Mouse (Mus musculus) embryonic facial prominence, embryonic 11.5 days (tissue): ENCODE data around the gene Farp1. TPM values are rescaled to one million over a fixed set of nuclear protein-coding genes. Genes with fewer than 3 reads are reported as not detected.

Experiments
- ATAC-seq: fragments of 200-750 bp; cut with Nextera tagmentation; replicated peaks from 2 replicates; pipeline ENCODE4 v1.8.0; 2017; ENCODE audit warnings: low read depth; ENCODE audit not compliant: insufficient number of reproducible peaks, low FRiP score, low TSS enrichment
- DNase-seq: peaks from one replicate; pipeline ENCODE4 v3.0.0-alpha.2; 2015; ENCODE audit warnings: low spot score
- H3K27ac ChIP-seq: fragments of 300-500 bp; sonication (generic); replicated peaks from 2 replicates; pipeline ENCODE4 v1.5.1; 2014; ENCODE audit warnings: mild to moderate bottlenecking, low read depth, low read length, control low read depth
- H3K27me3 ChIP-seq: fragments of 300-500 bp; sonication (generic); 2 replicates; pipeline ENCODE4 v1.6.1; 2014; ENCODE audit warnings: mild to moderate bottlenecking, low read length, moderate library complexity, mixed read lengths; ENCODE audit not compliant: control insufficient read depth, insufficient read depth
- H3K36me3 ChIP-seq: fragments of 300-500 bp; sonication (generic); replicated peaks from 2 replicates; pipeline ENCODE4 v1.6.1; 2014; ENCODE audit warnings: low read depth, mild to moderate bottlenecking, low read length, moderate library complexity, mixed read lengths; ENCODE audit not compliant: control insufficient read depth, insufficient read depth
- H3K4me1 ChIP-seq: fragments of 300-500 bp; sonication (generic); 2 replicates; pipeline ENCODE4 v1.6.1; 2014; ENCODE audit warnings: low read length, mixed read lengths; ENCODE audit not compliant: control insufficient read depth, insufficient read depth
- H3K4me2 ChIP-seq: fragments of 300-500 bp; sonication (generic); 2 replicates; pipeline ENCODE4 v1.6.1; 2014; ENCODE audit warnings: low read depth, mild to moderate bottlenecking, control low read depth, low read length, moderate library complexity
- H3K4me3 ChIP-seq: fragments of 300-500 bp; sonication (generic); 2 replicates; pipeline ENCODE4 v1.5.1; 2014; ENCODE audit warnings: low read depth, low read length, control low read depth
- H3K9ac ChIP-seq: fragments of 300-500 bp; sonication (generic); replicated peaks from 2 replicates; pipeline ENCODE4 v1.6.1; 2014; ENCODE audit warnings: mild to moderate bottlenecking, control low read depth, low read length
- H3K9me3 ChIP-seq: fragments of 300-500 bp; sonication (generic); replicated peaks from 2 replicates; pipeline ENCODE4 v1.6.1; 2016; ENCODE audit warnings: mild to moderate bottlenecking, low read length, inconsistent platforms, mixed read lengths; ENCODE audit not compliant: control insufficient read depth
- WGBS: fragments of 180-500 bp; shearing (Covaris S2); extraction: QIAGEN DNeasy Blood & Tissue Kit; methylation state at CpG from one replicate; pipeline ENCODE4 v1.1.7; 2014; 5-methylcytosine and 5-hydroxymethylcytosine counted together
- polyA plus RNA-seq: library from polyadenylated mRNA; unstranded; fragments of >200 nt; fragmentation: Nextera tagmentation; extraction: Ambion mirVana; gene quantifications from 2 replicates; pipeline ENCODE4 v1.2.1, GENCODE M21; 2014

The Farp1 gene
- polyA plus RNA-seq, 1 experiment from 2014 or later = 42.8 TPM

DNA sequence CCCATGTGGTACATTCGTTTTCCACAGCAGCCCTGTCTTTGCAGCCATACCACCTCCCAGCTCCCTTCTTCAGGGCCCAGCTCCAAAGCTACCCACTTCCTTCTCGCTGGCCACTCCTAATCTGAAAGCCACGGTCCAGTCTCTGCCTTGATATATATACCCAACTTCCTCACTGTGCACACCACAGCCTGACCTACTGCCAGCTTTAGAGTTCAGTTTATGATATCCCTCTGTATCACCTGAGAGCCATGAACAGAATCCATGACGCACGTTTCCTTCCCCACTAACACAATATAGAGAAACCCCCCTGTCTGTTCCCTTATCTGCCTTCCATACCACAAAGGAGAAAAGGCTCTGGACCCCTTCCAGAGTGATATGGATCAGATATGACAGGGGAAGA is 283.4 kb downstream of the Farp1 start:
- H3K27me3 ChIP-seq = no peaks in the 10 kb centered on the region
- DNase-seq (no peak), ATAC-seq (no peak)
- no peaks in the 10 kb centered on the region for H3K36me3 ChIP-seq
- no peaks in the 10 kb centered on the region; the same call in 1 of the 2 replicates for H3K4me1 ChIP-seq
- WGBS = 81% methylated on average over 5 of the region's 5 CpGs
- no peak overlapping the region for H3K4me2 ChIP-seq
- no peak overlapping the region for H3K9ac ChIP-seq
- H3K4me3 ChIP-seq = no peak overlapping the region
- no peaks in the 10 kb centered on the region for H3K9me3 ChIP-seq
- no peak overlapping the region for H3K27ac ChIP-seq

DNA sequence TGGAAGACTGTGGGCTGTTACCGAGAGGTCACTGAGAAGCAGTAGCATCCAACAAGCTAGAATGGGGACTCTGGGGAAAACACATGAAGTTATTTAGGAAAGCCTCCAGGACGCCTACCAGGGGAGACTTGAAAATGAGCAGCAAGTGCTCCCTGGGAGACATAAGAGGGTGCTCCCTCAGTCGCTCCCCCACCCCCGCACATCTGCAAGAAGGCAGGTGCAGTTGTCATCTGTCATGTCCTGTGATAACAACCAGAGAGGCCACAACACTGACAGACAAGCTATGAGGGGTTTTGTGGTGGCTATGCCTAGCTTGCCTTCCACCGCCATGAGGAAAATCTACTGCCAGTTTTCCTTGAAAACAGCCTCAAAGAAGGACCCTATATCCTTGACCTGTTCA is 287.1 kb downstream of the Farp1 start:
- no peak overlapping the region for H3K9ac ChIP-seq

DNA sequence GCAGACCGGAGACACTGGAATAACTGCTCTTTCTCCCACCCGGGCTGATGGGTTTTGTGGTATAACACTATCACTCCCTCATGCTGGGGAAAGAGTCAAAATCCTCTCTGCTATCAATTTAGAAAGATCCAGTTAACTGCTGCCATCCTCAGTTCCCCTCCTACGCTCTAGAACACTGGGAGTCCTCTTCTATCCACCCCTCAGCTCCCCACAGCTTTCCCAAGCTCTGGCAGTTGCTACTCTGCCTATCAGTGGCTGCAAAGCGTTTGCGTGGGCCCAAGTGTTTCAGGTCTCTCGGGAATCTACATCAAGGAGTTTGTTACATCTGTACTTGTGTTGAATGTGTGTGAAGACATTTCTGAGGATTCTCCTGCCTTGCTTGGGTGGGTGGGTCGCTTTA is 287.6 kb downstream of the Farp1 start:
- WGBS = 71% methylated on average over 7 of the region's 7 CpGs

More for the DNA sequence above, 287.1 kb downstream of the Farp1 start:
- ATAC-seq (no peak), DNase-seq (no peak)
- no peaks in the 10 kb centered on the region for H3K27me3 ChIP-seq
- H3K4me3 ChIP-seq = no peak overlapping the region
- H3K4me1 ChIP-seq = no peaks in the 10 kb centered on the region
- 82% methylated on average over 5 of the region's 5 CpGs for WGBS
- H3K4me2 ChIP-seq = no peak overlapping the region
- H3K36me3 ChIP-seq = no peaks in the 10 kb centered on the region
- no peak overlapping the region for H3K27ac ChIP-seq
- no peaks in the 10 kb centered on the region for H3K9me3 ChIP-seq

DNA sequence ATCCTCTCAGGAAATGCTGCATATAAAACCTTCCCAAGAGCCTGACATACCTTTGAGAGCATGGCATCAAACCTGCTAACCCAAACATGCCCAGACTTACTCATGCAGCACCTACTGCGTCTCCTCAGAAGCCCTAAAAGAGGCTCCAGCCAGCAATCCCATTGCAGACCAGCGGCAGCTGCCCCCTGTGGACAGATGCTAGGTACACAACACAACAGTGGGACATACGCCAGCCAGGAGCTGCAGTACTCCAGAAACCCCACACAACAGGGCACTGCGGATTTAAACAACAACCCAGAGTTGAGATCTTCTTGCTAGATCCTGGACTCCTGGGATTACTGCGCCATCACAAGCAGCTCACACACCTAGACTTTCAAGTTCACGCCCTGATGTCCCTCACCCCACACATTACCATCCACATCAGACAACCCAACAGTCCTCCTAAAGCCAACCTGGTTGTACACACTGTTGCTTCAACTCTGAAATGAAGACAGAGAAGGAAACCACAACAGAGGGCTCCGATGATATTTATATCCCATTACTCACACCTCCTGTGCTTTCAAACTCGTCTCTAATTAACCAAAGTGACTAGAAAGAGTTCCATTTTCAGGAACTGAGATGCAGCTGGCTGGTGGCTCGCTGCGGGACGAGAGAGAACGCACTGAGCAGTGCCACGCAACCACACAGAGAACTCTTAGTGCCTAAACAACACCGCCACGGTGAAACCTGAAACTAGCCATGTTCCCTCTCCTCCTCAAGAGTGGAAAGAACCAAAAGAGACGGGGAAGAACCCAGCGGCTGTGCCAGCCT is 289.7 kb downstream of the Farp1 start:
- Histone ChIP-seq H3K4me1 (no peaks in the 10 kb centered on the region), H3K9me3 (no peaks in the 10 kb centered on the region), H3K36me3 (no peaks in the 10 kb centered on the region), H3K4me2 (no peak overlapping the region), H3K4me3 (no peak overlapping the region), H3K9ac (no peak overlapping the region), H3K27me3 (no peaks in the 10 kb centered on the region), H3K27ac (no peak overlapping the region)
- 83% methylated on average over 17 of the region's 17 CpGs for WGBS
- no peak for ATAC-seq
- DNase-seq = no peak

More for the DNA sequence above, 287.6 kb downstream of the Farp1 start:
- H3K4me2 ChIP-seq = no peak overlapping the region
- H3K9me3 ChIP-seq = no peaks in the 10 kb centered on the region
- H3K36me3 ChIP-seq = no peaks in the 10 kb centered on the region
- H3K9ac ChIP-seq = no peak overlapping the region
- no peaks in the 10 kb centered on the region for H3K4me1 ChIP-seq
- H3K27ac ChIP-seq = no peak overlapping the region
- no peak overlapping the region for H3K4me3 ChIP-seq
- H3K27me3 ChIP-seq = no peaks in the 10 kb centered on the region
- ATAC-seq (no peak), DNase-seq (no peak)

- 85% methylated on average over 2 of the region's 2 CpGs for WGBS
- DNase-seq = no peak
- no peaks in the 10 kb centered on the region for H3K36me3 ChIP-seq
- no peaks in the 10 kb centered on the region for H3K9me3 ChIP-seq
- no peak overlapping the region for H3K9ac ChIP-seq
- no peak overlapping the region for H3K27ac ChIP-seq
- no peak overlapping the region for H3K4me3 ChIP-seq
- H3K4me2 ChIP-seq = no peak overlapping the region
- ATAC-seq = no peak
- H3K4me1 ChIP-seq = no peaks in the 10 kb centered on the region
- no peaks in the 10 kb centered on the region for H3K27me3 ChIP-seq
These were observed 291.4 kb downstream of the Farp1 start for GRCm38 (mm10) chr14:121326432-121326831.

- no peak overlapping the region for H3K4me2 ChIP-seq
- H3K9ac ChIP-seq = no peak overlapping the region
- no peak overlapping the region for H3K4me3 ChIP-seq
- no peaks in the 10 kb centered on the region for H3K4me1 ChIP-seq
- H3K36me3 ChIP-seq = no peaks in the 10 kb centered on the region
- no peaks in the 10 kb centered on the region for H3K27me3 ChIP-seq
- DNase-seq = no peak
- no peak overlapping the region for H3K27ac ChIP-seq
- WGBS = 83% methylated on average over 5 of the region's 5 CpGs
- ATAC-seq = no peak
- H3K9me3 ChIP-seq = no peaks in the 10 kb centered on the region
These were observed 293.9 kb downstream of the Farp1 start for GRCm38 (mm10) chr14:121328878-121329277.

GRCm38 (mm10) chr14:121329401-121330089 is 294.5 kb downstream of the Farp1 start:
- no peak for ATAC-seq
- Histone ChIP-seq H3K4me1 (no peaks in the 10 kb centered on the region), H3K4me2 (no peak overlapping the region), H3K27ac (no peak overlapping the region), H3K27me3 (no peaks in the 10 kb centered on the region), H3K9me3 (no peaks in the 10 kb centered on the region), H3K36me3 (no peaks in the 10 kb centered on the region), H3K9ac (no peak overlapping the region), H3K4me3 (no peak overlapping the region)
- 68% methylated on average over 5 of the region's 5 CpGs for WGBS
- DNase-seq = no peak

DNA sequence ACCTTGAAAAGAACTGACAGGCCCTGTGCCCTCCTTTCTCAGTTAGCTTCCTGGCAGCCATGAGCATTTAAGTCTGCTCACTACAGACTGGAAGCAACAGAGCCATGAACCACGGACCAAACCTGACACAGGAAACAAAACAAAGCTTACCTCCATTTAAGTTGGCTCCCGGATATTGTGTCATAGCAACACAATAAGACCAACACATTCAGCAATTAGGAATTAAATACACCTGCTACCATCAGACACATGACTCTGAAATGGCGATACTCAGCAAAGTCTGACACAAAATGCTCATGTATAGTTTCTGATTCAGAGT is 295.0 kb downstream of the Farp1 start:
- ATAC-seq (no peak), DNase-seq (no peak)
- Histone ChIP-seq H3K4me2 (no peak overlapping the region), H3K27ac (no peak overlapping the region), H3K9me3 (no peaks in the 10 kb centered on the region), H3K4me3 (no peak overlapping the region), H3K27me3 (no peaks in the 10 kb centered on the region), H3K9ac (no peak overlapping the region), H3K36me3 (no peaks in the 10 kb centered on the region), H3K4me1 (no peaks in the 10 kb centered on the region)
- WGBS = 80% methylated on average over 3 of the region's 3 CpGs
